Comparison of ENCODE assay signal across 8 mouse cellular contexts in the genomic region with DNA sequence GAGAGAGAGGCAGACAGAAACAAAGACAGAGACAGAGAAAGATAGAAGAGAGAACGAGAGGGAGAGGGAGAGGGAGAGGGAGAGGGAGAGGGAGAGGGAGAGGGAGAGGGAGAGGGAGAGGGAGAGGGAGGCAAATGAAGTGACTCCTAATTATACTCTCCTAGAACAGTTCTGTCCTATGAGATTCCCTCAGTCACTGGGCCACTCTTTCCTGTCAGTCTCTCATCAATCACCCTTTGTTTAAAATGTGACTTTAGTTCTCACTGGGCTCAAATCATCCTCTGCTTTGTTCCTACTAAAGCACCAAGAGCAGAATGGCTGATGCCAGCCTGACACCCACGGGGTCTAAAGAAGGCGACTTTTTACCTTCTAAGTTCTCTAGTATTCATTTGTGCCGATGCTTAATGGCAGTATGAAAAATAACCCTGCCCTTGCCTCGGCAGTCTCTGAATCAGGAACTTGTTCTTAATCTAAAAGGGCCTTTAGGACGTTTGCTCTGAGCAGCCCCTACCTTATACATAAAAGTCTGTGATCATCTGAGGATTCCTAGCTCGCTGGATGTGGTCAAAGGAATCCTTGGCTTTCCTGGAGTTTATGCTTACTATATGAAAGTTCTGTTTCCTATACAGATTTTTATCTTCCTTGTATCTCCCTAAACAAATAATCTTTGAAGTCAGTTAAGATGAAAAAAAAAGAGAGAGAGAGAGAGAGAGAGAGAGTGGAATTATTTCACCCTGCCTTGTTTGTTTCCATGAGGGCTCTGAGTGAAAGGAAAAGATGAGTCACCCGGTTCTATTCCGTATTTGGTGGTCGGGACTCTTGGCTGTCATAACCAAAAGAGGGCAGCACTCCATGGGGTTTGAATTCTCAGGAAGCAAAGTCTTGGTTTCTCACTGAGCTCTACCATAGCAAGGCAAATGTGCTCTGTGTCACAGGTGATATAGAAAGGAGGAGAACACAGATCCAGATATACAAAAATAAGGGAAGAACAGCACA. TPM values are rescaled to one million over a fixed set of nuclear protein-coding genes. Genes with fewer than 3 reads are reported as not detected.
DNase-seq lines count a peak whose midpoint lies in the region; ATAC-seq and TF ChIP-seq lines count a peak whose summit lies in the region.

No protein-coding gene starts in this region.

- WGBS in forebrain, embryonic 15.5 days: 45% methylated on average over 9 of the region's 10 CpGs
- WGBS in liver, postnatal 0 days (ENCODE audit: insufficient replicate concordance): 30% methylated on average over 10 of the region's 10 CpGs
- whole genome bisulfite sequencing in neural tube, embryonic 15.5 days: 13% methylated on average over 10 of the region's 10 CpGs

- no peak overlapping the region for H3K27ac ChIP-seq in forebrain, embryonic 15.5 days (replicated peaks)
- H3K27ac ChIP-seq in liver, postnatal 0 days (ENCODE audit: low read depth): no peak overlapping the region
- peak overlapping the region; percentile 3; the same call in 1 of the 2 replicates for H3K27ac ChIP-seq in neural tube, embryonic 15.5 days (replicated peaks)

- H3K36me3 ChIP-seq in forebrain, embryonic 15.5 days: no peaks in the 10 kb centered on the region
- H3K36me3 ChIP-seq in liver, postnatal 0 days (replicated peaks; ENCODE audit: insufficient read depth, low read length): no peaks in the 10 kb centered on the region
- no peaks in the 10 kb centered on the region for H3K36me3 ChIP-seq in neural tube, embryonic 15.5 days

- no peak overlapping the region for H3K4me3 ChIP-seq in forebrain, embryonic 15.5 days
- H3K4me3 ChIP-seq in liver, postnatal 0 days (ENCODE audit: low read depth, low read length): no peak overlapping the region
- no peak overlapping the region for H3K4me3 ChIP-seq in neural tube, embryonic 15.5 days (replicated peaks)

- ATAC-seq in forebrain, embryonic 15.5 days (replicated peaks): peak; percentile 43; the same call in 1 of the 2 replicates
- peak; percentile 55 for ATAC-seq in liver, postnatal 0 days
- ATAC-seq in neural tube, embryonic 15.5 days (ENCODE audit: low FRiP score): peak; percentile 66

- H3K9me3 ChIP-seq in forebrain, embryonic 15.5 days: no peaks in the 10 kb centered on the region
- H3K9me3 ChIP-seq in liver, postnatal 0 days (ENCODE audit: low read length): no peaks in the 10 kb centered on the region
- H3K9me3 ChIP-seq in neural tube, embryonic 15.5 days (replicated peaks): no peaks in the 10 kb centered on the region

- TF ChIP-seq EP300 in liver, postnatal 0 days (IDR thresholded peaks at IDR 0.05; ENCODE audit: low read depth): no peak

- DNase-seq in B cell, adult 2 months: peak; percentile 3 to 18
- DNase-seq in R1 (ENCODE audit: low read depth, low spot score): peak; percentile 27
- peak; percentile 86 to 87 for DNase-seq in heart, postnatal 10 days
- DNase-seq in kidney, postnatal 10 days: peak; percentile 78
- peak; percentile 24 for DNase-seq in liver, postnatal 0 days
- DNase-seq in yolk sac, embryonic 10.5 days (ENCODE audit: low spot score): peak; percentile 32

- no peaks in the 10 kb centered on the region for H3K4me1 ChIP-seq in forebrain, embryonic 15.5 days
- H3K4me1 ChIP-seq in liver, postnatal 0 days (ENCODE audit: insufficient read depth): no peaks in the 10 kb centered on the region
- peaks cover 7% of the 10 kb centered on the region; the same call in 1 of the 2 replicates for H3K4me1 ChIP-seq in neural tube, embryonic 15.5 days

- H3K4me2 ChIP-seq in forebrain, embryonic 15.5 days (replicated peaks): no peak overlapping the region
- H3K4me2 ChIP-seq in liver, postnatal 0 days (ENCODE audit: low read depth, low read length): no peak overlapping the region
- H3K4me2 ChIP-seq in neural tube, embryonic 15.5 days: peak overlapping the region; percentile 26

- peak; percentile 65 for TF ChIP-seq CTCF in liver, postnatal 0 days (IDR thresholded peaks at IDR 0.05; ENCODE audit: low read depth)

- H3K27me3 ChIP-seq in forebrain, embryonic 15.5 days: no peaks in the 10 kb centered on the region
- no peaks in the 10 kb centered on the region for H3K27me3 ChIP-seq in liver, postnatal 0 days (ENCODE audit: insufficient read depth, low read length)
- no peaks in the 10 kb centered on the region for H3K27me3 ChIP-seq in neural tube, embryonic 15.5 days (replicated peaks)

- intact Hi-C loops in heart, postnatal 10 days (cut with DNase I): loop anchor here (1.0 to 5.0 kb wide), 7 partner anchors 36 to 515 kb away; partner anchors contain the start of gene Ppp1r12a

- H3K9ac ChIP-seq in forebrain, embryonic 15.5 days (replicated peaks): no peak overlapping the region
- H3K9ac ChIP-seq in liver, postnatal 0 days (replicated peaks): no peak overlapping the region
- H3K9ac ChIP-seq in neural tube, embryonic 15.5 days (replicated peaks): no peak overlapping the region

RNA-seq across cellular contexts. Expression of gene Otogl, which starts 20.2 kb away (rescaled TPM):
- 0.05 and 0.06 TPM in 2 replicates for polyA plus RNA-seq in forebrain, embryonic 15.5 days (2015; fragmentation: Nextera tagmentation; extraction: Ambion mirVana)
- total RNA-seq in heart, postnatal 10 days (2021): under 1 TPM; 0.05 to 0.07 TPM
- polyA plus RNA-seq in liver, postnatal 0 days (2015; fragmentation: Nextera tagmentation; extraction: Ambion mirVana): not detected in 2 replicates
- polyA plus RNA-seq in neural tube, embryonic 15.5 days (2015; fragmentation: Nextera tagmentation; extraction: Ambion mirVana): 0.03 TPM in 1 of 2 replicates, not detected in the other

Comparison
In these comparisons a context has a peak if more than half of its experiments do, and no peak if none do; other contexts are left out.
1. DNase-seq: peak in every context shown above with its lines; median percentile 86 in heart, postnatal 10 days; 78 in kidney, postnatal 10 days; 32 in yolk sac, embryonic 10.5 days; 27 in R1; 24 in liver, postnatal 0 days; 10 in B cell, adult 2 months.